Mouse (Mus musculus) olfactory bulb, adult 2 months (tissue): ENCODE data around the gene Hsd17b2.

Experiments
- CTCF ChIP-seq: fragments of 200-500 bp; IDR thresholded peaks from 2 replicates; pipeline ENCODE4 v1.5.1; 2012; ENCODE audit warnings: low read depth, mild to moderate bottlenecking, low read length, moderate library complexity; ENCODE audit not compliant: insufficient read depth
- POLR2A ChIP-seq: fragments of 200-500 bp; IDR thresholded peaks from 2 replicates; pipeline ENCODE4 v1.6.1; 2012; ENCODE audit warnings: mild to moderate bottlenecking, low read depth, low read length, moderate library complexity; ENCODE audit not compliant: insufficient read depth

GRCm38 (mm10) chr8:117740387-117740998 lies 38.8 kb downstream of the Hsd17b2 start:
- TF ChIP-seq POLR2A (no peak), CTCF (no peak)
